Mouse (Mus musculus) liver, embryonic 13.5 days (tissue): ENCODE results near the gene Glis2. TPM values are rescaled to one million over a fixed set of nuclear protein-coding genes. Genes with fewer than 3 reads are reported as not detected.

Experiments used
- ATAC-seq: fragments of 200-750 bp; cut with Nextera tagmentation; 2 replicates; pipeline ENCODE4 v1.8.0; 2017; ENCODE audit warnings: low read depth, mild to moderate bottlenecking, moderate number of reproducible peaks, moderate library complexity
- DNase-seq: peaks from one replicate; pipeline ENCODE4 v3.0.0; 2022
- H3K27ac ChIP-seq: fragments of 300-500 bp; sonication (generic); 2 replicates; pipeline ENCODE4 v1.5.1; 2015; ENCODE audit warnings: moderate library complexity, mild to moderate bottlenecking, inconsistent platforms
- H3K27me3 ChIP-seq: fragments of 300-500 bp; sonication (generic); 2 replicates; pipeline ENCODE4 v1.6.1; 2015; ENCODE audit warnings: mild to moderate bottlenecking, inconsistent platforms
- H3K36me3 ChIP-seq: fragments of 300-500 bp; sonication (generic); 2 replicates; pipeline ENCODE4 v1.6.1; 2015; ENCODE audit warnings: mild to moderate bottlenecking, inconsistent platforms
- H3K4me1 ChIP-seq: fragments of 300-500 bp; sonication (generic); replicated peaks from 2 replicates; pipeline ENCODE4 v1.6.1; 2015; ENCODE audit warnings: inconsistent platforms
- H3K4me2 ChIP-seq: fragments of 300-500 bp; sonication (generic); 2 replicates; pipeline ENCODE4 v1.6.1; 2015; ENCODE audit warnings: inconsistent platforms, mild to moderate bottlenecking, moderate library complexity
- H3K4me3 ChIP-seq: fragments of 300-500 bp; sonication (generic); replicated peaks from 2 replicates; pipeline ENCODE4 v1.5.1; 2015; ENCODE audit warnings: mild to moderate bottlenecking, inconsistent platforms
- H3K9ac ChIP-seq: fragments of 300-500 bp; sonication (generic); 2 replicates; pipeline ENCODE4 v1.6.1; 2015; ENCODE audit warnings: mild to moderate bottlenecking, inconsistent platforms
- H3K9me3 ChIP-seq: fragments of 300-500 bp; sonication (generic); replicated peaks from 2 replicates; pipeline ENCODE4 v1.6.1; 2016; ENCODE audit warnings: inconsistent platforms
- WGBS: fragments of 180-500 bp; shearing (Covaris S2); methylation state at CpG from one replicate; pipeline ENCODE4 v1.1.7; 2015; ENCODE audit not compliant: insufficient replicate concordance; 5-methylcytosine and 5-hydroxymethylcytosine counted together
- polyA plus RNA-seq: library from polyadenylated mRNA; unstranded; fragments of >200 nt; fragmentation: Nextera tagmentation; extraction: Ambion mirVana; gene quantifications from 2 replicates; pipeline ENCODE4 v1.2.1, GENCODE M21; 2015

The Glis2 gene
- polyA plus RNA-seq = 2.4 and 2.8 TPM in 2 replicates

GRCm38 (mm10) chr16:4593971-4594813 is at the start of gene Glis2:
Glis2 (plus strand) TSS chr16:4594713.
- ATAC-seq (peak; percentile 65), DNase-seq (no peak)
- H3K4me1 ChIP-seq = peaks cover 44% of the 10 kb centered on the region
- peaks cover 64% of the 10 kb centered on the region for H3K27me3 ChIP-seq
- H3K36me3 ChIP-seq = no peaks in the 10 kb centered on the region
- H3K27ac ChIP-seq = peak within 1 kb of the TSS; percentile 68
- H3K9ac ChIP-seq = peak within 1 kb of the TSS; percentile 69
- 1% methylated on average over 50 of the region's 74 CpGs for WGBS
- H3K4me3 ChIP-seq = peak within 1 kb of the TSS; percentile 63
- H3K4me2 ChIP-seq = peak within 1 kb of the TSS; percentile 70
- H3K9me3 ChIP-seq = no peaks in the 10 kb centered on the region

- Histone ChIP-seq H3K4me1 (peaks cover 40% of the 10 kb centered on the region), H3K27ac (no peak overlapping the region), H3K36me3 (peaks cover 56% of the 10 kb centered on the region), H3K4me3 (no peak overlapping the region), H3K9ac (no peak overlapping the region), H3K27me3 (no peaks in the 10 kb centered on the region), H3K4me2 (no peak overlapping the region), H3K9me3 (no peaks in the 10 kb centered on the region)
- WGBS = 72% methylated on average over 9 of the region's 9 CpGs
- DNase-seq = no peak
- ATAC-seq = no peak
Observed at GRCm38 (mm10) chr16:4544845-4545244, 49.7 kb upstream of the Glis2 start.

GRCm38 (mm10) chr16:4546838-4547237 is 47.7 kb upstream of the Glis2 start:
- no peak overlapping the region for H3K9ac ChIP-seq
- no peak overlapping the region for H3K4me2 ChIP-seq
- H3K27ac ChIP-seq = no peak overlapping the region
- H3K36me3 ChIP-seq = peaks cover 70% of the 10 kb centered on the region
- H3K27me3 ChIP-seq = no peaks in the 10 kb centered on the region
- no peak for ATAC-seq
- H3K9me3 ChIP-seq = no peaks in the 10 kb centered on the region
- no peak overlapping the region for H3K4me3 ChIP-seq
- peaks cover 42% of the 10 kb centered on the region for H3K4me1 ChIP-seq
- no peak for DNase-seq
- 87% methylated on average over 8 of the region's 8 CpGs for WGBS

GRCm38 (mm10) chr16:4547611-4548010 is 46.9 kb upstream of the Glis2 start:
- Histone ChIP-seq H3K9me3 (no peaks in the 10 kb centered on the region), H3K36me3 (peaks cover 72% of the 10 kb centered on the region)

GRCm38 (mm10) chr16:4548953-4549688 is 45.4 kb upstream of the Glis2 start:
- Histone ChIP-seq H3K4me3 (no peak overlapping the region), H3K36me3 (peaks cover 72% of the 10 kb centered on the region)
- WGBS = 86% methylated on average over 18 of the region's 18 CpGs

More at GRCm38 (mm10) chr16:4547611-4548010, 46.9 kb upstream of the Glis2 start:
- no peak overlapping the region for H3K27ac ChIP-seq
- ATAC-seq = no peak
- peaks cover 44% of the 10 kb centered on the region for H3K4me1 ChIP-seq
- H3K4me2 ChIP-seq = no peak overlapping the region
- no peaks in the 10 kb centered on the region for H3K27me3 ChIP-seq
- 77% methylated on average over 5 of the region's 5 CpGs for WGBS
- H3K4me3 ChIP-seq = no peak overlapping the region
- no peak for DNase-seq
- H3K9ac ChIP-seq = no peak overlapping the region

GRCm38 (mm10) chr16:4551056-4551455 is 43.5 kb upstream of the Glis2 start:
- Histone ChIP-seq H3K4me3 (no peak overlapping the region), H3K27me3 (no peaks in the 10 kb centered on the region), H3K36me3 (peaks cover 57% of the 10 kb centered on the region), H3K9ac (no peak overlapping the region), H3K4me1 (peaks cover 56% of the 10 kb centered on the region), H3K9me3 (no peaks in the 10 kb centered on the region), H3K4me2 (peak overlapping the region; percentile 3; the same call in 1 of the 2 replicates), H3K27ac (peak overlapping the region; percentile 92)
- DNase-seq (peak; percentile 51), ATAC-seq (no peak)
- 50% methylated on average over 13 of the region's 13 CpGs for WGBS

More at GRCm38 (mm10) chr16:4548953-4549688, 45.4 kb upstream of the Glis2 start:
- DNase-seq = no peak
- H3K27me3 ChIP-seq = no peaks in the 10 kb centered on the region
- H3K9ac ChIP-seq = no peak overlapping the region
- H3K9me3 ChIP-seq = no peaks in the 10 kb centered on the region
- H3K4me1 ChIP-seq = peaks cover 50% of the 10 kb centered on the region
- ATAC-seq = no peak
- H3K27ac ChIP-seq = no peak overlapping the region
- no peak overlapping the region for H3K4me2 ChIP-seq

- no peaks in the 10 kb centered on the region for H3K9me3 ChIP-seq
- DNase-seq = no peak
- 89% methylated on average over 12 of the region's 12 CpGs for WGBS
- peak overlapping the region; percentile 92 for H3K27ac ChIP-seq
- H3K27me3 ChIP-seq = no peaks in the 10 kb centered on the region
- peaks cover 51% of the 10 kb centered on the region for H3K36me3 ChIP-seq
- no peak for ATAC-seq
- peaks cover 64% of the 10 kb centered on the region for H3K4me1 ChIP-seq
- H3K4me3 ChIP-seq = peak overlapping the region; percentile 45; the same call in 1 of the 2 replicates
- peak overlapping the region; percentile 79 for H3K4me2 ChIP-seq
- peak overlapping the region; percentile 73 for H3K9ac ChIP-seq
Observed at GRCm38 (mm10) chr16:4551885-4552284, 42.6 kb upstream of the Glis2 start.

- Histone ChIP-seq H3K4me2 (peak overlapping the region; percentile 79), H3K27me3 (no peaks in the 10 kb centered on the region), H3K36me3 (peaks cover 40% of the 10 kb centered on the region), H3K27ac (peak overlapping the region; percentile 92), H3K9ac (peak overlapping the region; percentile 73), H3K4me1 (peaks cover 76% of the 10 kb centered on the region), H3K9me3 (no peaks in the 10 kb centered on the region), H3K4me3 (peak overlapping the region; percentile 45)
- WGBS = 14% methylated on average over 6 of the region's 6 CpGs
- ATAC-seq = peak; percentile 90
- DNase-seq = peak; percentile 73
Observed at GRCm38 (mm10) chr16:4552829-4553550, 41.5 kb upstream of the Glis2 start.

GRCm38 (mm10) chr16:4555555-4555954 is 39.0 kb upstream of the Glis2 start:
- DNase-seq (peak; percentile 42), ATAC-seq (no peak)
- Histone ChIP-seq H3K27ac (peak overlapping the region; percentile 92), H3K9ac (peak overlapping the region; percentile 73), H3K27me3 (no peaks in the 10 kb centered on the region), H3K4me1 (peaks cover 81% of the 10 kb centered on the region), H3K9me3 (no peaks in the 10 kb centered on the region), H3K36me3 (peaks cover 20% of the 10 kb centered on the region), H3K4me3 (no peak overlapping the region), H3K4me2 (peak overlapping the region; percentile 20)
- 46% methylated on average over 1 of the region's 1 CpGs for WGBS

GRCm38 (mm10) chr16:4557085-4557484 is 37.4 kb upstream of the Glis2 start:
- DNase-seq (no peak), ATAC-seq (no peak)
- peak overlapping the region; percentile 77 for H3K4me3 ChIP-seq
- peaks cover 79% of the 10 kb centered on the region for H3K4me1 ChIP-seq
- H3K27me3 ChIP-seq = 0 out of 2 replicates have a peak, but pooled peaks cover 2% of the 10 kb centered on the region
- H3K36me3 ChIP-seq = 0 out of 2 replicates have a peak, but pooled peaks cover 5% of the 10 kb centered on the region
- peak overlapping the region; percentile 99 for H3K4me2 ChIP-seq
- H3K27ac ChIP-seq = peak overlapping the region; percentile 92
- 47% methylated on average over 1 of the region's 1 CpGs for WGBS
- no peaks in the 10 kb centered on the region for H3K9me3 ChIP-seq
- peak overlapping the region; percentile 85 for H3K9ac ChIP-seq
